Mouse (Mus musculus) spleen, adult 2 months (tissue): ENCODE data around the gene Drc3.

Source experiments
- CTCF ChIP-seq: fragments of 200-500 bp; IDR thresholded peaks from 2 replicates; pipeline ENCODE4 v1.5.1; 2011; ENCODE audit warnings: mild to moderate bottlenecking, inconsistent platforms; ENCODE audit not compliant: insufficient read depth, insufficient read length, insufficient replicate concordance; ENCODE audit errors: extremely low read depth
- POLR2A ChIP-seq: fragments of 200-500 bp; IDR thresholded peaks from 2 replicates; pipeline ENCODE4 v1.6.1; 2011; ENCODE audit warnings: low read depth, low read length, inconsistent platforms

DNA sequence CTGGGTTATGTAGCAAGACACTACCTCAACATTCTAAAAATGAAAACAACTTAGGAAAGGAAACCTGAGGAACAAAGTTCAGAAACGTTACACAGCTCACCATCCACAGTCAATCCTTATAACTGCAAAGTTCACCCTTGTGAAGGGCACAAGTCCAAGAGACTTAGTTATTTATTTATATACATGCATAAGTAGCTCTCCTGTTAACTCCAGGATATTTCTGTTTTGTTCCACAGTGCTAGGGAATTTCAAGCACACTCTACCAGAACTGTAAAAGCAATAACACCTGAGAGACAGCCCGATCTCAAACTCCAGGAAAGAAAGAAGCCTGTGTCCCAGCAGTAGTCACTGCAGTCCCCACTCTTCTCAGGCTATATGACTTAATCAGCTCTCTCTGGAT, 31.7 kb upstream of the Drc3 start:
- no peak for TF ChIP-seq POLR2A
- no peak for TF ChIP-seq CTCF
